Mouse (Mus musculus) gonadal fat pad, adult 2 months (tissue): ENCODE results near the gene Tbx10. TPM values are rescaled to one million over a fixed set of nuclear protein-coding genes. Genes with fewer than 3 reads are reported as not detected.
A peak's percentile ranks its signal among the peaks of the same experiment; 100 is the strongest.

ENCODE experiments used
- DNase-seq: peaks from one replicate; pipeline ENCODE4 v3.0.0-alpha.2; 2012; ENCODE audit warnings: low read depth
- polyA plus RNA-seq: library from polyadenylated mRNA; depleted of rRNA; stranded (reverse); fragments of >200 nt; gene quantifications from 2 replicates; pipeline ENCODE4 v1.2.3, GENCODE M21; 2012

Gene Tbx10
- polyA plus RNA-seq, 1 experiment, result not detected

DNA sequence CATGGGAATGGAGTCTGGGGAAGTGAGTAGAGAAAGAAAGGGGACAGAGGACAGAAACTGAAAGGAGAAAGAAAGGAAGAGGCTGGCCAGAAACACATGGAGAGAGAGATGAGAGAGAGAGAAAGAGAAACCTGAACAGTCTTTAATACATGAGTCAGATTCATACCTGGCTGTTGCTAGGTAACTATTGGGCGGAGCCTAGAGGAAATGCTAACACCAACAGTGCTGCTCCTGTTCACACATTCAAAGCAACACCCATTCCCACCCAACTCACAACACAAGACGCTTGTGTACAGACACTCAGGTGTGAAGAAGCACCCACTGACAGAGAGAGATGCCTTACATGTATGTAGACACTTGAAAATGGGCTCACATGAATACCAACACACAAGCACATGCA is 16.7 kb upstream of the Tbx10 start:
- DNase-seq, result no peak

GRCm38 (mm10) chr19:3980309-3980708 is 12.2 kb upstream of the Tbx10 start:
- no peak for DNase-seq

DNA sequence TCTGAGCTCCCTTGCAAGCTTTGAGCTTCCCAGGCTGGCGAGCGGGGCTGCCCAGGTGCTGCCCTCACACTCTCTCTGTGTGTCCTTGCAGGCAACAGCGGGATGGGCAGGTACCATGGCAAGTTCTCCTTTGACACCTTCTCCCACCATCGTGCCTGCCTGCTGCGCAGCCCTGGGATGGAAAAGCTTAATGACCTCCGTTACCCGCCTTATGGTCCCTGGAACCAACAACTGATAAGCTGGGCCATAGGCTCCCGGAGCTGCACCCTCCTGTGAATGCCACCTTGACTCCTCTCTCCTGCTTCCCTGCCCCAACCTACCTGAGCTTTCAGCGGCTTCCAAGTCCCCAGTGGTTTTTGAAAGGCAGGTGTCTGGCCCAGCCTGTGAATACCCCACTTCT is 11.6 kb upstream of the Tbx10 start:
- no peak for DNase-seq

- DNase-seq, result no peak
Observed at GRCm38 (mm10) chr19:3983527-3984200, 8.9 kb upstream of the Tbx10 start.

DNA sequence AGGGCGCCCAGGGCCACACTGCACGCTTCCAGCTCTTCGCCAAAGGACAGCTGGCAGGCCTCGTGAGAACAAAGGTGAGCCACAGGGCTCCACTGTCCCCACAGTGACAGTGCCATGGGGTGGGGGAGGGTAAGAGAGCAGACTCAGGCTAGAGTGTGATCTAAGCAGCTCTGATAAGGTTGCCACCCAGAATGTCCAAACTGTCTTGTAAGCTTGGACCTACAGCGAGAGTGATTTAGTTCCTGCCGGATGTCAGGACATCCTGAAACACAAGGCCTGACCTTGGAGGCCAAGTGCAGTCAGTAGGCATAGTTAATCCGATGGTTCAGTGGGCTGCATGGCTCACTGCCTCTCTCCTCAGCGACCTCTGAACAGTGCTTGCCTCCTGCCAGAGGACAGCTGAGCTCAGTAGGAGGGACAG is 7.3 kb upstream of the Tbx10 start:
- DNase-seq, result no peak

DNA sequence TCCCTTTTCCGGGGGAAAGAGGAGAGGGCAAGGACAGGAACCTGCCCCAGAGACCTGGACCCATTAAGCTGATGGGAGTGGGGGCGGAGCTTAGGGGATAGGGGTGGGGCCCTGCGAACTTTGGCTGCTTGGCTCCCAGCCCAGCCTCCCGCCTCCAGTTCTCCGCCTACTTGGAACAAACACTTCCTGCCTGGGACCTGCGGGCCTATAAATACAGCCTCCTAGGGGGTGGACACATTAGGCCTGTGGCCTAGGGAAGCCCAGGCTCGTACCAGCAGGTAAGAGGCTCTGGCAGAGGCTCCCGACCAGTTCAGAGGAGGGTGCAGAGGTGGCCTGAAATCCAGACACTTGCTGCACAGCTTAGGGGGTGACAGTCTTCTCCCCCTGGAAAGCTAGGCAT is 6.2 kb upstream of the Tbx10 start, which contains the start of gene Acy3:
TSS of gene Acy3 (plus strand) at position 237 of the 400 bp plus-strand sequence.
- no peak for DNase-seq

GRCm38 (mm10) chr19:3988066-3988465 is 4.5 kb upstream of the Tbx10 start:
- no peak for DNase-seq

- no peak for DNase-seq
Observed at GRCm38 (mm10) chr19:3988750-3989149, 3.8 kb upstream of the Tbx10 start.

- no peak for DNase-seq
Observed at GRCm38 (mm10) chr19:3990804-3991203, 1.7 kb upstream of the Tbx10 start.

- DNase-seq, result no peak
Observed at GRCm38 (mm10) chr19:3991562-3991961, 990 bp upstream of the Tbx10 start.

DNA sequence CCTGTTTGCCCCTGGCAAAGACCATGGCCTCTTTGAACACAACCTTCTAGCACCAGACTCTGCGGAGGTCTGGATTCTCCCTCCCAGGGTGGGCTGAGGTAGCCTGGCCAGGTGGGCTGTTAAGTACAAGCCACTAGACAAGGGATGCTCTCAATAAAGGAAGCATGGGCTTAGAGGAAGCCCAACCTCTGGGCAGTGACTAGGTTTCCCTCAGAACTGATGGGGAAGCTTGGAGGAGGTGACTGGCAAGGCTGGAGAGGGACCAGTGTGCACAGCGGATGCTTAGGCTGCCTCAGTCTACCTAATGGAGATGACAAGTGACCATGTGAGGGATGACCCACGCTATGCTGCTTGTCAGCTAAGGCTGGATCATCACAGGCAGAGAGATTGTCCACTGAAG is 586 bp upstream of the Tbx10 start:
- no peak for DNase-seq

GRCm38 (mm10) chr19:3994932-3995331 is 2.4 kb downstream of the Tbx10 start:
- DNase-seq, result no peak

DNA sequence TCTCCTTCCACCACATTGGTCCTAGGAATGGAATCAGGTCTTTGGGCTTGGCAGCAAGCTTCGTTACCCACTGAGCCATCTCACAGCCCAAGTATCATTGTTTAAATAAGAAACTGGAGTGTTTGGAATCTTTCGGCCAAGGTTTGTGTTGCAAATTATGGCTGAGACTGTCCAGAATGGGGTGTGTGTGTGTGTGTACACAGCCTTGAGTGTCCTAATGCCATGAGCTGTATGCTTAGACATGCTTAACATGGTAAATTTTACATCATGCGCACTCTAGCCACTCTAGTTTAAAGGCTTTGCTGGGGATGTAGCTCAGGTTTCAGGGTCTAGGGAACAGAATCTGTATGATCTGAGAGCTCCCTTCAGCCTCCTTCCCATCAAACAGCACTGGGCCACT is 3.0 kb downstream of the Tbx10 start:
- no peak for DNase-seq

DNA sequence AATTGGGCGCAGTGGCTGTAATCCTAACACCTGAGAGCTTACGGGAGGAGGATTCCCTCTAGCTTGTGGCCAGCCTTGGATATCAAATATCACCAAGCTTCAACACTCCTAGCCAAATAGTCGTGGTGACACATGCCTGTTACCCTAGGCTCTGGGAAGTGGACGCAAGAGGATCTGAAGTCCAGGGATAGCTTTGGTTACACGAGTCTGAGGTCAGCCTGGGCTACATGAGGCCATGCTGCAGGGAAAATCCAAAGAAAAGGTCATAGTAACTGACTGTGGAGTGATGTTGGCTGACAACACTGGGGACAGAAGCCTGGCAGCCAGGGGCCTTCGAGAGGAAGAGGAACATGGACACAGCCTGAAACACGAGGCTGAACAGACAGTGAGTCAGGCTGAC is 3.6 kb downstream of the Tbx10 start:
- DNase-seq, result no peak

GRCm38 (mm10) chr19:3996747-3997146 is 4.2 kb downstream of the Tbx10 start:
- no peak for DNase-seq

DNA sequence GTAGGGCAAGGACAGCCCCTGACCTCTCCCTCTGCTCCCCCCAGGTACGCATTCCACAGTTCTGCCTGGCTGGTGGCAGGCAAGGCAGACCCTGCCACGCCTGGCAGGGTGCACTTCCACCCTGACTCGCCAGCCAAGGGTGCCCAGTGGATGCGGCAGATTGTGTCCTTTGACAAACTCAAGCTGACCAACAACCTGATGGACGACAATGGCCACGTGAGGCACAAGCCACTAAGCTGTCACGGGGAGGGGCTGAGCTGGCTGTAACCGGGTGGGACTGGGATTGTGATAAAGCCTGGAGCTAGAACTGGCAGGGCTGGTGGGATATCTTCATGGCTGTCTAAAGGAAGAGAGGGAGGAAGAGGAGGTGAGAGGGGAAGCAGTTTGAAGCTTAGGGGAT is 4.7 kb downstream of the Tbx10 start:
- no peak for DNase-seq

DNA sequence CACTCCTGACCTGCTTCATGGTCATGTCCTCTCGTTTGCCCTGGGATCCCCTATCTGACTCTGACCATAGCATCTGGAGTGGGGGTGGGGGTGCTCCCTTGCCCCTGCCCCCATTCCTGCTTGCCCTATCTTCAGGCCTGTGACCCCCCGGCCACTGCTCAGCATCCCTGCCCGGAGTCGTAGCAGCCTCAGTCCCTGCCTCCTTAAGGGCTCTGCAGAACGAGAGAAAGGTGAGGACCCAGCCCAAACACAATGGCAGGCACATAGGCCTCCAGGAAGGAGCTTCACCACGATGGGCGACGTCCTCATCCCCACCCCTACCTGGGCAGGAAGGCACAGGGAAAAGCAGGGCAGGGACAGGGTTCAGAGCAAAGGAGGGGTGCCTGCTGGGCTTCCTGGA is 5.8 kb downstream of the Tbx10 start:
- DNase-seq, result no peak

GRCm38 (mm10) chr19:3999121-3999730 is 6.7 kb downstream of the Tbx10 start:
- no peak for DNase-seq

DNA sequence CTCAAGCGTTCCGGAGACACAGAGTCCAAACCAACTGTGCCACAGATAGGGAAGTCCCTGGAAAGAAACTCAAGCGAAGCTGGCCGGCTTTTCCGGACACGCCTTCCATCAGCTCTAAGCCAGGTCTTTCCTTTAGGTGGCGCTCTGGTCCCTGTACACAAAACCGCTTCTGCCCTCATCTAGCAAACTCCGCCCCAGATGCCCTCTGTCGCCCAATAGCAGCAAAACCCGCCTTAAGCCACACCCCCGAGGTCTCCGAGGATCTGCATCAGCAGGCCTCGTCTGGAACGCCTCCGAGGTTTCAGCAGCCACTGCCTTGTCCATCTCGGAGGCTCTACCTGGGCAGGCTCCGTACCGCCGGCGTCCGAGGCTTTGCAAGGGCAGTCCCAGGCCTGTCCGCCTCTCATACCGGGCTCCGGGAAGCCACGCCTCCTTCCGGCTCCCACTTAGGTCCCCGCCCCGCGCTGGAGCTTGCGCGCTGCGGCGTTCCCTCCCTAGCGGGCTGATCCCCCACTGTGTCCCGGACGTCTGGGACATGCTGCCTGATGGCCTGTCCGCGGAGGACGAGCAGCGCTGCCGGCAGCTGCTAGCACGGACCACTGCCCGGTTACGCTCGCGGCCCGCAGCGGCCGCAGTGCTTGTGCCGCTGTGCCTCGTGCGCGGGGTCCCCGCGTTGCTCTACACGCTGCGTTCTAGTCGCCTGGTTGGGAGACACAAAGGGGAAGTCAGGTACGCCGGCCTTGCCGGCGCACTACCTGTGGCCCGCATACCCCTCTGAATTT is 7.8 kb downstream of the Tbx10 start, which contains the start of the genes Nudt8 and Gm49405:
TSS of gene Nudt8 (plus strand) at position 462 of the 782 bp plus-strand sequence.
TSS of gene Gm49405 (plus strand) at position 508 of the 782 bp plus-strand sequence.
- peak; percentile 75 for DNase-seq

DNA sequence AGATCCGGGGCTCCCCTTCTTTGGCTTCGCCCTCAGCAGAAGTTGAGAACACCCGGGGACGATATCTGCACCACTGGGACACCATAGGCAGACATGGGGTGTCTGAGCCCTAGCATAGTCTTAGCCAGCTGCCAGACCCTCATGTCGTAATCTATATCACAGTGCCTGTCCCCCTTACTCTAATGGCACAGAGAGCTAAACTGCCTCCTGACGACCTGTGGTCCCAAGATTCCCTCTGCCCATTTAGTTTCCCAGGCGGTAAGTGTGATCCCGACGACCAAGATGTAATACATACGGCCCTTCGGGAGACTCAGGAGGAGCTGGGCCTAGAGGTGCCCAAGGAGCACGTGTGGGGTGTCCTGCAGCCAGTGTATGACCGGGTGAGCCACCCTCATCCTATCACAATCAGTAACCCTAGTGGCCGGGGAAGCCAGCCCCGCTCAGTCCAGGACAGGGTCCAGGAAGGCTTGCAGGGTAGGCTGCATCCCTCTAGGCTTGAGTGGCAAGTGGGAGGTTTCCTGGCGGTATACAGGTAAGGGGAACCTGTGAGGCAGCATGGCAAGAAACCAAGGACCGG is 8.5 kb downstream of the Tbx10 start:
- no peak for DNase-seq

- no peak for DNase-seq
Observed at GRCm38 (mm10) chr19:4001752-4002151, 9.2 kb downstream of the Tbx10 start.

DNA sequence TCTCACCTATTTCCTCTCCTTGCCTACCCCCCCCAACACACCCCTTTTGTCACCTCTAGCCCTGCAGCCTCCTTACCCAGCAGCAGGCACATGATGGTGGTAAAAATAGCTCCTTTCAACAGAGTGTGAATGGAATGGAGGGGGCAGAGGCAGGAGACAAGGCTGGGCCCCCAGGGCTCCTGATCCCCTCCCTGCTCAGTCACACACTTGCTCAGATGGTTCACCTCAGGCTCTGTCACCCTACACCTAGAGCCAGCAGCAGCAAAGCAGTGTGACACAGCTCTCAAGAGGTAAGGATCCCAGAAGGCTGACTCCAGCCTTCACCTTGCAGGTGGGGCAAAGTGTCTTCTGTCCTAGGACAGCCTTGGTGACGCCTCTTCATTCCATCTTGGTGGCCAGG is 10.6 kb downstream of the Tbx10 start, which contains the start of gene Doc2g:
TSS of gene Doc2g (plus strand) at position 202 of the 400 bp plus-strand sequence.
- no peak for DNase-seq
